Mouse (Mus musculus) stomach, postnatal 0 days (tissue): ENCODE data around the gene Arfgap2. TPM values are rescaled to one million over a fixed set of nuclear protein-coding genes. Genes with fewer than 3 reads are reported as not detected.

Experiments used
- ATAC-seq: fragments of 200-750 bp; cut with Nextera tagmentation; 2 replicates; pipeline ENCODE4 v1.8.0; 2017; ENCODE audit not compliant: low FRiP score, low TSS enrichment
- DNase-seq: peaks from one replicate; pipeline ENCODE4 v3.0.0-alpha.2; 2016; ENCODE audit warnings: low spot score
- H3K27ac ChIP-seq: fragments of 300-500 bp; sonication (generic); replicated peaks from 2 replicates; pipeline ENCODE4 v1.5.1; 2014; ENCODE audit warnings: mild to moderate bottlenecking, control low read depth
- H3K27me3 ChIP-seq: fragments of 300-500 bp; sonication (generic); 2 replicates; pipeline ENCODE4 v1.6.1; 2014; ENCODE audit warnings: low read length; ENCODE audit not compliant: control insufficient read depth, insufficient read depth
- H3K36me3 ChIP-seq: fragments of 300-500 bp; sonication (generic); 2 replicates; pipeline ENCODE4 v1.6.1; 2014; ENCODE audit warnings: low read length, mixed read lengths; ENCODE audit not compliant: control insufficient read depth, insufficient read depth
- H3K4me1 ChIP-seq: fragments of 300-500 bp; sonication (generic); replicated peaks from 2 replicates; pipeline ENCODE4 v1.6.1; 2014; ENCODE audit warnings: antibody characterized with exemption; ENCODE audit not compliant: control insufficient read depth, insufficient read depth
- H3K4me2 ChIP-seq: fragments of 300-500 bp; sonication (generic); replicated peaks from 2 replicates; pipeline ENCODE4 v1.6.1; 2014; ENCODE audit warnings: low read depth, mild to moderate bottlenecking, control low read depth, moderate library complexity
- H3K4me3 ChIP-seq: fragments of 300-500 bp; sonication (generic); 2 replicates; pipeline ENCODE4 v1.5.1; 2014; ENCODE audit warnings: low read depth, low read length, control low read depth
- H3K9ac ChIP-seq: fragments of 300-500 bp; sonication (generic); 2 replicates; pipeline ENCODE4 v1.6.1; 2014; ENCODE audit warnings: mild to moderate bottlenecking, low read length, control low read depth, mixed read lengths
- H3K9me3 ChIP-seq: fragments of 300-500 bp; sonication (generic); 2 replicates; pipeline ENCODE4 v1.6.1; 2016; ENCODE audit warnings: low read length; ENCODE audit not compliant: control insufficient read depth
- CTCF ChIP-seq: IDR thresholded peaks from 2 replicates; pipeline ENCODE4 v1.5.1; 2016; ENCODE audit warnings: antibody characterized with exemption, low read depth, mild to moderate bottlenecking, moderate library complexity
- EP300 ChIP-seq: optimal IDR thresholded peaks from 2 replicates; pipeline ENCODE3; 2016; ENCODE audit warnings: antibody characterized with exemption
- WGBS: fragments of 180-500 bp; shearing (Covaris S2); extraction: QIAGEN DNeasy Blood & Tissue Kit; methylation state at CpG from one replicate; pipeline ENCODE4 v1.1.7; 2014; 5-methylcytosine and 5-hydroxymethylcytosine counted together
- polyA plus RNA-seq: library from polyadenylated mRNA; unstranded; fragments of >200 nt; fragmentation: Nextera tagmentation; extraction: Ambion mirVana; gene quantifications from 2 replicates; pipeline ENCODE4 v1.2.1, GENCODE M21; 2015

The Arfgap2 gene
- polyA plus RNA-seq, 1 experiment from 2014 or later = 46.7 TPM

- 46% methylated on average over 2 of the region's 2 CpGs for WGBS
These were observed 14.6 kb downstream of the Arfgap2 start for GRCm38 (mm10) chr2:91279372-91279755.

GRCm38 (mm10) chr2:91281366-91281765, 16.6 kb downstream of the Arfgap2 start:
- Histone ChIP-seq H3K4me2 (no peak overlapping the region), H3K27ac (peak overlapping the region; percentile 19), H3K36me3 (peaks cover 4% of the 10 kb centered on the region; the same call in 1 of the 2 replicates), H3K27me3 (no peaks in the 10 kb centered on the region), H3K9me3 (no peaks in the 10 kb centered on the region), H3K9ac (peak overlapping the region; percentile 18; the same call in 1 of the 2 replicates), H3K4me3 (no peak overlapping the region), H3K4me1 (no peaks in the 10 kb centered on the region)
- no peak for TF ChIP-seq EP300
- no peak for TF ChIP-seq CTCF
- DNase-seq (peak; percentile 76), ATAC-seq (peak; percentile 89)
- WGBS = 43% methylated on average over 5 of the region's 5 CpGs

More at GRCm38 (mm10) chr2:91279372-91279755, 14.6 kb downstream of the Arfgap2 start:
- Histone ChIP-seq H3K4me1 (no peaks in the 10 kb centered on the region), H3K4me3 (no peak overlapping the region), H3K9me3 (no peaks in the 10 kb centered on the region), H3K9ac (no peak overlapping the region), H3K27ac (peak overlapping the region; percentile 35; the same call in 1 of the 2 replicates), H3K36me3 (peaks cover 14% of the 10 kb centered on the region), H3K4me2 (no peak overlapping the region), H3K27me3 (no peaks in the 10 kb centered on the region)
- no peak for TF ChIP-seq EP300
- TF ChIP-seq CTCF = no peak
- ATAC-seq (peak; percentile 59), DNase-seq (no peak)

DNA sequence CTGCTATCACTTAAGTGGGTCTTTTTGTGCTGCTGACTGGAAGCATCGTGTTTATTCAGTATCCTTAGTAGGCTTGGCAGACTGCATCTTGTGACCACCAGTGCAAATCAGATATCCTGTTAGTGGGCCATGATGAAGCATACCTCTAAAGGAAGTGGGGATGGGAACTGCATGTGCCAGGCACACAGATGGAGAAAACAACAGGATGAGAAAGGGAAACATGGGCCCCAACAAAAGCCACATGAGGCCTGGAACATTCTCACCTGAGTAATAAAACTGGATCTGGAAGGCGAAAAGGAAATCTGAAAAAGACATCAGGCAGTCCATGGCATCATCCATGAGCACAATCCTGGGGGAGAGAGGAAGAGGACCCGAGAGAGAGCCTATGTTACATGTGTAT, 19.2 kb downstream of the Arfgap2 start:
- H3K4me2 ChIP-seq = no peak overlapping the region
- no peaks in the 10 kb centered on the region for H3K9me3 ChIP-seq
- ATAC-seq = no peak
- no peaks in the 10 kb centered on the region for H3K27me3 ChIP-seq
- no peaks in the 10 kb centered on the region for H3K4me1 ChIP-seq
- no peak for DNase-seq
- H3K36me3 ChIP-seq = no peaks in the 10 kb centered on the region
- H3K27ac ChIP-seq = 0 out of 2 replicates have a peak overlapping the region, but pooled peaks have one; percentile 40
- TF ChIP-seq EP300 (no peak), CTCF (no peak)
- no peak overlapping the region for H3K9ac ChIP-seq
- WGBS = 68% methylated on average over 3 of the region's 3 CpGs
- no peak overlapping the region for H3K4me3 ChIP-seq

DNA sequence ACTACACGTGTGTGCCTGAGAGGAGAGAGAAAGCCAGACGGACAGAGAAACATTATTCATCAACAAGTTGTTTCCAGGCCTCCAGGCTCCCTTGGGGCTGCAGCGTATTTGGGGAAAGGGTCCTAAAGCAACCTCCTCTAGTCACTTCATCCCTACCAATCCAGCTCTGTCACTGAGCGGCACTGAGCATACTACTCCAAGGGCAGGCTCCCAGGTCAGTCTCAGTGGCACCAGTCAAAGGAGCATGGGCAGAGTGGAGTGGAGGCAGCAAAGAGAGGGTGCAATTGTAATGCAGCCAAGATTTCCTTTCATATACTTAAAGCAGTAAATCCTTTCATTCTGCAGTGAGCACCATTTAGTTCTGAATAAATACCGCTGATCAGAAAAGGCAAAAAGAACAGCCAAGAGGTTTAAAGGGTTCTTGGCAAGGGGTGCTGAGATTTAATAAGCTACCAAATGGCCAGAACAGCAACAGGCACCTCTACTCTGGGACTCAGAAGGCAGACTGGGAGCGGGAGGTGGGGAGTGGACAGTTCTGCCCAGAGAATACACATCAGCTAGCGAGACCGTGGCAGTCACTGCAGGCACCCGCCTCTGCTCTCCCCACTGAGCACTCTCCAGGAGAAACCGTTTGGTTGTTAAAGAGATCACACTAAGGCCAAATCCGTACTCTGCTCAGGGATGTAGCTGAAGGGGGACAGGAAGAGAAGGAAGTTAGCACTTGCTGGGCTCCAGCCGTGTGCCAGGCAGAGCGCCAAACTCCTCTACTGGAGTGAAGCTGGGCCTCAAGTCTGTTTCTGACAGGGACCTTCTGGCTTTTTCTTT, 19.8 kb downstream of the Arfgap2 start:
- no peaks in the 10 kb centered on the region for H3K9me3 ChIP-seq
- no peak; the same call in 1 of the 2 replicates for TF ChIP-seq CTCF
- no peak for TF ChIP-seq EP300
- no peak overlapping the region for H3K4me3 ChIP-seq
- no peak overlapping the region for H3K4me2 ChIP-seq
- WGBS = 41% methylated on average over 13 of the region's 13 CpGs
- H3K4me1 ChIP-seq = no peaks in the 10 kb centered on the region
- H3K9ac ChIP-seq = peak overlapping the region; percentile 18; the same call in 1 of the 2 replicates
- H3K27me3 ChIP-seq = no peaks in the 10 kb centered on the region
- H3K27ac ChIP-seq = 0 out of 2 replicates have a peak overlapping the region, but pooled peaks have one; percentile 40
- DNase-seq (no peak), ATAC-seq (no peak)
- no peaks in the 10 kb centered on the region for H3K36me3 ChIP-seq

- no peak overlapping the region for H3K4me2 ChIP-seq
- DNase-seq = peak; percentile 87
- no peaks in the 10 kb centered on the region for H3K4me1 ChIP-seq
- 13% methylated on average over 7 of the region's 7 CpGs for WGBS
- no peak for ATAC-seq
- H3K27ac ChIP-seq = no peak overlapping the region
- no peak overlapping the region for H3K4me3 ChIP-seq
- no peak overlapping the region for H3K9ac ChIP-seq
- H3K36me3 ChIP-seq = no peaks in the 10 kb centered on the region
- TF ChIP-seq CTCF = peak; percentile 96
- no peak for TF ChIP-seq EP300
- H3K9me3 ChIP-seq = no peaks in the 10 kb centered on the region
- H3K27me3 ChIP-seq = no peaks in the 10 kb centered on the region
These were observed 21.2 kb downstream of the Arfgap2 start for GRCm38 (mm10) chr2:91285885-91286505.

GRCm38 (mm10) chr2:91287563-91287962, 22.8 kb downstream of the Arfgap2 start:
- 56% methylated on average over 6 of the region's 6 CpGs for WGBS
- Histone ChIP-seq H3K4me1 (no peaks in the 10 kb centered on the region; the same call in 1 of the 2 replicates), H3K27me3 (no peaks in the 10 kb centered on the region), H3K36me3 (no peaks in the 10 kb centered on the region), H3K4me2 (no peak overlapping the region), H3K4me3 (no peak overlapping the region), H3K9me3 (no peaks in the 10 kb centered on the region), H3K27ac (no peak overlapping the region), H3K9ac (no peak overlapping the region)
- DNase-seq = no peak
- no peak for ATAC-seq
- TF ChIP-seq CTCF (no peak), EP300 (no peak)
